Mouse (Mus musculus) testis, postnatal 14 days (tissue): Measurements from ENCODE around the gene Msh2.
"Not testable (repeated sequence)": the region's sequence is repeated elsewhere in the genome, so short reads cannot be mapped to it uniquely, and the experiment has no call there.

Experiments
- DNase-seq: peaks from one replicate; pipeline ENCODE4 v3.0.0; 2021; ENCODE audit warnings: low spot score

Gene Msh2

DNA sequence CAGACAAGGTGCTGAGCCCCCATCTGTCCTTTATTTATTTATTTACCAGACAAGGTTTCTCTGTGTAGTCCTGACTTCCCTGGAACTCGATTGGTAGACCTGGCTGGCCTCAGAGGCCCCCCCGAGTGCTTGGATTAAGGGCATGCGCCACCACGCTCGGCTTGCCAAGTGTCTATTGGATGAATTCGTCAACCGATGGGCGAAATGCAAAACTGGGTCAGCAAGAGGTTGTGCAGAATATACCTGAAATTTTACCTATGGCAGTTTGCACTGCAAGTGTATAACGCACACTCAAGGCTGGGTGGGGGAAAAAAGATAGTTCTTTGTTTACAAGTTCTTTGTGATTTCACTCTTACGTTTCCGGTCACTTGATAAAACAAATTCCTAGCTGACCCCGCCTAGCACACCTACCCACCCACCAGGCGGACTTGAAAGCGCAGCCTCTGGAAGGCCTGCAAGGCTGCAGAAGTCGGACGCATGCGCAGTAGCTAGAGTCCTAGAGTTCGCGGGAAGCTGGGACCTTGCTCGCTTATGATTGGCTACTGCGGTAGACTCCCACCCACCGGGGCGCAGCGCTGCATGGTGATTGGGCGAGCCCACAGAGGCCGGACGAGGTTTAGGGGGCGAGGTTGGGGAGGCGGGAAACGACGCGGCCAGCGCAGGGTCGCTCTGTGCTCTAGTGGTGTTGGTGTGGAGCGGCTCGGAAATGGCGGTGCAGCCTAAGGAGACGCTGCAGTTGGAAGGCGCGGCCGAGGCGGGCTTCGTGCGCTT, at the start of gene Msh2:
Msh2 (plus strand) TSS at position 441 of the 771 bp plus-strand sequence.
- peak; percentile 99 for DNase-seq

DNA sequence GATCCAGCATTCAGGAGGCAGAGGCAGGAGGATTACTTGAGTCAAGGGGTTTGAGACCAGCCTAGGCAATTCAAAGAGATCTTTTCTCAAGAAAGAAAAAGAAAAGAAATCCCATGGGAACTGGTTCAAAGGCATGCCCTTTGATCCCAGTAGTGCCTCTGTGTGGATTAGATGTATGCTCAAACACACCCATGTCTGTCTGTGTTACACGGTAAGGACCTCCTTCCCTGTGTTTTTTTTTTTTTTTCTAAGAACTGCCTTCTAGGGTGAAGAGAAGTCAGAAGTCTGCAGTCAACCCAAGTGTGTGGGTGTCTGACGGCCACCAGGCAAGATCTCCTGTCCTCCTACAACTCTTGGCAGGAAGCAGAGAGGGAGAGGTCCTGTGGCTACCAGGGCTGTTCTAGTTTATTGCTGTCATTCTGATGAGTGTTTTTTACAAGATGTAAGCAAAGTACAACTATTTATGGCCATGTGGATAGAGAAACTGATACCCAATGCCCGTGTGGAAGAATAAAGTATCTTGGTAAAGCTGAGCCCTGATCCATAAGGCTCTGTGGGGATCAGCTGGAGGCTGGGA, 46.5 kb upstream of the Msh2 start:
- DNase-seq = no peak

DNA sequence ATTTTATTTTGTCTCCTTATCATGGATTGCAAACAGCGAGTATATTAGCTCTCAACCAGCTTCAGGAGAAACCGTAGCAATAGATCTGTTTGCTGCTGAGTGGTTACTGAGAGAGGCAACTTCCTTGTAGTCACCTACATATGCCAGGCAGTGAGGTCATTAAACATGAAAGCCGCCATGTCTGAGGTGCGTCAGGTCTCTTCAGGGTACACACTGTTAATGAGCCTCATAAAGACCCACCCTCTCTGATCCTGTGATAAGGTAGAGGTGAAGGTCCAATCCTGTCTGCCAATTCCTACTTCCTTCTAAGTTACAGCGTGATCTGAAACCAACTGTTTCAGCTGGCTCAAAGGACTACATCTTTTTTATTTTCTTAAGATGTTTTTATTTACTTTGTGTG, 44.0 kb upstream of the Msh2 start:
- no peak for DNase-seq

DNA sequence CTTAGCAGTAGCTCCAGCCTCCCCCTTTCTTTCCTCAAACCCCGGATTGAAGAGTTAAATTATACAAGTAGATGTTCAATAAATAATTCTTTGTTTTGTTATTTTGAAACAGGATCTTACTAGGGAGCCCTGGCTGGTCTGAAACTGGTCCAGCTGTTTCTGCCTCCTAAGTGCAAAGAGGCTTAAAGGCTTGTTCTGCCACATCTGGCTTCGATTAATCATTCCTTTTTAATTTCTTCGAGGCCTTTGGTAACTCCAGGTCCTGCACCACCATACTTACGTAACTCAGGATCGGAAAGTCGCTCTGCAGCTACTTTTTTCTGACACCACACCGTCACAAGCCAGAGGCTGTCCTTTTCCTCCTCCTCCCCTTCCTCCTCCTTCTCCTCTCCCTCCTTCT, 43.4 kb upstream of the Msh2 start:
- DNase-seq = no peak

DNA sequence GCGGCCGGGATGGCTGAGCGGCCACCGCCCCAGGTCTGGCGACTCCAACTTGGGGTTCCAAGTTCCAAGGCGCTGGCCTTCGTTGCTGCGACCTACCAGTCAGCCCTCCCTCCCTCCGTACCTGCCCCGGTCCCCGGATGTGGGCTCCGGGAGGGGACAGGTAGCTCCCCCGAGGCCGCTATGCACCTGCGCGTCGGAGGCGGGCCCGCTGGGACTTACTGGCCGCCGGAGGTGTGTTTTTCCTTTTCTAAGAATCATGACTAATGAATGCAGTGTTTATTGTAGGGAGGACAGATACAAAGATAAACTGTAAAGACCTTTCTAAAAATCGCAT, 35.1 kb upstream of the Msh2 start:
- peak; percentile 54 for DNase-seq

DNA sequence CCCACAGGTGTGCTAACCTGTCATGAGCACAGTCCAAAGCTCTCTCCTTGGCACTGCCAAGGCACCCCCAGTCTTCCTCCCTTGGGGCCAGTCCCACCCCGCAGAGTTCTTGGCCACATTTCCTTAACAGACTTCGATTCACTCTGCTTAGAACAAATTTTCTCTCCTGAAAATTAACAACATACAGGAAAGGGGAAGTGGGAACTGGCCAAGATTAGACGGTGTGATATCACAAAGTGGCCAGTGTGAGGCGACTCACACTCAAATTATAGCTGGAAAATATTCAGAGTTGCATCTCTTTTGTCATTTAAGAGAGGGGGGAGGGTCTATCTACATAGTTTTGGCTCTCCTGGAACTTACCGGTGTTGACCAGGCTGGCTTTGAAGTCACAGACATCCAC, 32.9 kb upstream of the Msh2 start:
- no peak for DNase-seq

DNA sequence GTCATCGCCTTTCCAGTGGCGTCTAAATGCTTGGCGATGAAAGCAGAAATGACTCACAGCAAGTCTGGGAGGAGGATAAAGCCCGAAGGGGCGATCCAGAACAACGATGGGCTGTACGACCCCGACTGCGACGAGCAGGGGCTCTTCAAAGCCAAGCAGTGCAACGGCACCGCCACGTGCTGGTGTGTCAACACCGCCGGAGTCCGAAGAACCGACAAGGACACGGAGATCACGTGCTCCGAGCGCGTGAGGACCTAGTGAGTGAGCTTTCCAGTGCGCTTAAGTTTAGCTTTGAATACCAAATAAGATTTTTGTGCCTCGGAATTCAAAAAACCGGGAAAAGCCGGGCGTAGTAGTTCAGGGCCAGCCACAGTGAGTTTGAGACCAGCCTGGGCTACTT, 31.9 kb upstream of the Msh2 start:
- DNase-seq = no peak

DNA sequence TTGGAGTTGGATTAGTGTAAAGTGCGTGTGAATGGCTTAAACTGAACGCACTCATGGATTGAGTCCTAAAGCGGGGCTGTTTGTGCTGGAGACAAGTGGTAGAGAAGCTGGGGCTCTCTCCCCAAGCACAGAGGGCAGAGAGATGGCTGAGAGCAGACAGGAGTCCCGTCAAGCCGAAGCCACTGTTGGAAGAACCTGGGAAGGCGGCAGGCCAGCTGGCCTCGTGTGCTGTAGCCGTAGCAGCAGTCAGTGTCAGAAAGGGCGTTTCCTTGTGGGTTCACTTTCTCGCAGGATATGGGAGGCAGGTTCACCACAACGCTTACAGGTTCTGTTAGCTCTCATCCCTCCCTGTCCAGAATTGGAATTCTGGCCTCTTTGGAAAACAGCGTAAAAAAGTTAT, 31.1 kb upstream of the Msh2 start:
- DNase-seq = no peak

DNA sequence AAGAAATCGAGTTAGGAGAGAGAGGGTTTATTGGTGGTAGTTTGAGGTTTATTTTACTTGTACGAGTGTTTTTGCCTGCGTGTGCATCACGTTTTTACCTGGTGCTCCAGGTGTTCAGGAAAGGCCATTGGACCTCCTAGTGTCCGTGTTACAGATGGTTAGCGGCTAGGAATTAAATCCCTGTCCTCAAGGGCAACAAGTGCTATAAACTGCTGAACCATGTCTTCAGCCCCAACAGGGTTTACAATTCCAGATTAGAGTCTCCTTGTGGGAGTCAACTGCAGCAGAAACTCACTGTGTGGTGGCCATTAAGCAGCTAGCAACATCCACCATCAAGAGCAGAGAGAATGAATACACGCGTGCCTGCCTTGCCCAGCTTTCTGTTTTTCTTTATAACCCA, 29.4 kb upstream of the Msh2 start:
- DNase-seq = no peak

DNA sequence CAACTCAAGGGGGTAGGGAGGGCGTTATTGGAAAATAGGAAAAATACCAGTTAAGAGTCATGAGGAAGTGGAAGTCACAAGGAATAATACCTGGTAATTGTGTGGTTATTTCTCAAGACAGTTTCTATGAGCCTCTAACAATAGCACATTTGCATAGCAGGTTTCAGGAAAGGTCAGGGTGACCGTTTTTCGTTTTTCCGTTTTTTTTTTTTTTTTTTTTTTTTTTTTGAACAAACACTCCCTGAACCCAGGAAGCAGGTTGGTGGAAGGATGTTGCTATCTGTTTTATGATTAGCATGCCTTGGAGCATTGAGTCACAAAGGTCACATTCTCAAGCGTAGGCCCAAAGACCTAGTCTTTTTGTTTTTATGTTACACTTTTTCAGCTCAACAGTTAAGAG, 16.5 kb upstream of the Msh2 start:
- not testable (repeated sequence) for DNase-seq

DNA sequence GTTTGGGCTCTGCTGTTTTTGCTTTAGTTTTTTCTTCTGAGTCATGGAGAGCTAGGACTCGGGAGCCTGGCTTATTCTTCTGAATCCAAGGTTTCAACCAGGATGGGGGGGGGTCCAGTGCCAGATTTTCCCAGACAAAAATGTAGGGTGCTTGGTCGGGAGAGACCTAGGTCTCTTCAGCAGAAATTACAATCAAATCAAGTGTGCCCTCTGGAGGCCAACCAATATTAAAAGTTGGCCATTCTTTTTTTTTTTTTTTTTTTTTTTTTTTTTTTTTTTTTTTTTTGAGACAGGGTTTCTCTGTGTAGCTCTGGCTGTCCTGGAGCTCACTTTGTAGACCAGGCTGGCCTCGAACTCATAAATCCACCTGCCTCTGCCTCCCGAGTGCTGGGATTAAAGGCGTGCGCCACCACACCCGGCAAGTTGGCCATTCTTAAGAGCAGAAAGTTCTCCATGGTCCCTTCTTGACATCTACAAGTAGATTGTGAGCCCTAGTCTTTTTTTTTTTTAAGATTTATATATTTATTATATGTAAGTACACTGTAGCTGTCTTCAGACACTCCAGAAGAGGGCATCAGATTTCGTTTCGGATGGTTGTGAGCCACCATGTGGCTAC, 10.1 kb upstream of the Msh2 start:
- DNase-seq = not testable (repeated sequence)

DNA sequence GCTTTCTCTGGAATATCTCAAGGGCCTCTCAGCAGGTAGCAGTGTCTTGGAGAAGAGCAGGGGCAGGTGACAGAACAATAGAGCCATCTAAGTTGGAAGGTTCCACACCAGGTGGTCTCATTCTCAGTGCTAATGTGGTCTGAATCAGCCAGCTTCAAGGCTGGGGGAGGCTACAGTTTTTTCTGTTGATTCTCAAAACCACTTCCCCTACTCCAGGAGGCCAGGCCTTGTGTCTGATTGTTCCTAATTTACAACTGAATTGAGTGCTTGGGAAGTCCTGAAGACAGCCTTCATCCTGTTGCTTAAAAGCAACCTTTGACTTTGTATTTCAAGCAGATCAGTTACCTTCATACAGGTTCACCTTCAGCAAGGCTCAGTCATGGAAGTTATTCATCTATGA, 7.9 kb upstream of the Msh2 start:
- DNase-seq = no peak

DNA sequence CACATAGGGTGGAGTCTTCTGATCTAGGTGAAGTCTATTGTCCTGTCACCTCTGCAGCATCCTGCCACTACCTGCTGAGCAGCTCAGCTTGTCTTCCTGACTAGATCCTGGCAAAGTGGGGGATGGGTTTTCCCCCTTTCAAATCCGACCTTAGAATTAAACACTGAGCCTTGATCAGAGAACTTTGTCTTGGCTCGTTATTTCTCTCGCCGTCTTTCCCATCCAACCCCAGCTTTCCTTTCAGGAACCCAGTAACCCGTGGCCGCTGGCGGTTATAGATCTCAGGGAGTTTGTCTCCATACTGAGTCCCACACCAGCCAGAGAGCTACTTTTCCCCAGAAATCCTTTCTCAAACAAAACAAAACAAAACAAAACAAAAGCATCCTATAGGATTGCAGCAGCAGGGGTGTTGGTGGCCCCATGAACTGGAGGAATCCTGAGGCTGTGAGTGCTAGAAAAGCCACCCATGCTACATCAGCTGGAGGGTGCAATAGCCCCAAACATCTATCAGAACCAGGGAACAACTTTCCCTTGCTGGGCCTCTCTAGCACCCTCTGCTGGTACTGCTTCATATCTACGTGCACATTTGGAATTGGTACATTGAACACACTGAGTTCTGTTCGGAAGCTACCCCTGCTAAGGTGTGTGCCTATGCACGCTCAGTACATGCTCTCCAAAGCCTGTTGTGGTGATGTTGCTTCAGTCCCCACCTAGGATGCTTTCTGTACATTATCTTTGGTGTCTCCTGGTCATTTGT, 6.9 kb upstream of the Msh2 start:
- DNase-seq = peak; percentile 24

DNA sequence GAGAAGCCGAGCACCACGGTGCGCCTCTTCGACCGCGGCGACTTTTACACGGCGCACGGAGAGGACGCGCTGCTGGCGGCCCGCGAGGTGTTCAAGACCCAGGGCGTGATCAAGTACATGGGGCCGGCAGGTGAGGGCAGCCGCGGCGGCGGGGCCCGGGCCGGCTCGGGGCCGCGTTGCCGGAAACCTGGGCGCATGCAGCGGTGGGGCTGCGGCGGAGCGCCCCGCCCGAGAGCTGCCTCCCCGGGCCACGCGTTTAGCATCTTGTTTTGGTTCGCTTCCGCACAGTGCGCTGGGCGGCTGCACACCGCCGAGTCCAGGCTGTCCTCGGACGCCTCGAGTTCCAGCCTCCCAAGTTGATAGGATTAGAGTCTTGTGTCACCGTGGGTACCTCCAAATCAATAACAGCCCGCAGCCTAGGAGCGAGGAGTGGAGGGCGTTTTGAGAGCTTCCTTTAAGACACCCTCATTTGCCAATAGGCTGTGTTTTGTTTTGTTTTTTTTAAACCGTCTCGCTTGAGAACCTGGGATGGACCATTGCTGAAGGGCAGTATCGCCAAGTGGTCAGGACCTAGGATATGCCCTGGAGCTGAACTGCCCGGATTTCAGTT, 652 bp downstream of the Msh2 start:
- DNase-seq = no peak

DNA sequence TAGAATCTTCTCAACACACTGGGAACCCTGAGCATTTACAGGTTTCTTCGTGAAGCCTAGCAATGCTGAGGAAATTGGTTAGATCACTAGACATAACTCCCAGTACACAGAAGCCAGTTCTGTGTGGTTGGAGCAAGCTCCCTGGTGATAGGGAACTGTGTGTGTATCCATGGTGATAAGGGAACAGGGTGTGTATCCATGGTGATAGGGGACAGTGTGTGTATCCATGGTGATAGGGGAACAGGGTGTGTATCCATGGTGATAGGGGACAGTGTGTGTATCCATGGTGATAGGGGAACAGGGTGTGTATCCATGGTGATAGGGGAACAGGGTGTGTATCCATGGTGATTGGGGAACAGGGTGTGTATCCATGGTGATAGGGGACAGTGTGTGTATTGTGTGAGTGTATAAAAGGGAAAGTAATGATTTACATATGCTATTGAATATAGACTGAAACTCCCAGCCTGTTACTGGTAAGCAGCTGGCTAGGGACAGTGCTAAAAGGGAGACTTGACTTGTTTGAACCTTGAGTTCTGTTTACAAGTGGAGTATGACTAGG, 4.9 kb downstream of the Msh2 start:
- not testable (repeated sequence) for DNase-seq

DNA sequence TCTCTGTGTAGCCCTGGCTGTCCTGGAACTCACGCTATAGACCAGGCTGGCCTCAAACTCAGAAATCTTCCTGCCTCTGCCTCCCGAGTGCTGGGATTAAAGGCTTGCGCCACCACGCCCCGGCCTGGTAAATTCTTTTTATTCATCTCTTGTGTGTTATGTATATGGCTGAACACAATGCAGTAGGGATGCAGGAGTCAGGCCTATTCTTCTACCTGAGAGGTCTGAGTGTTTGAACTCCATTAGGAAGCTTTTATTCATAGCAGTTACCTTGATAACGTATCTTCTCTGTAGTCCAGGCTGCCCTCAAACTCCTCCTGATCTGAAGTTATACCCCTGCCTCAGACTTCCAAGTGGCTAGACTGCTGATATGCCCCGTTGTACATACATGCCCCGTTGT, 5.5 kb downstream of the Msh2 start:
- DNase-seq = no peak

DNA sequence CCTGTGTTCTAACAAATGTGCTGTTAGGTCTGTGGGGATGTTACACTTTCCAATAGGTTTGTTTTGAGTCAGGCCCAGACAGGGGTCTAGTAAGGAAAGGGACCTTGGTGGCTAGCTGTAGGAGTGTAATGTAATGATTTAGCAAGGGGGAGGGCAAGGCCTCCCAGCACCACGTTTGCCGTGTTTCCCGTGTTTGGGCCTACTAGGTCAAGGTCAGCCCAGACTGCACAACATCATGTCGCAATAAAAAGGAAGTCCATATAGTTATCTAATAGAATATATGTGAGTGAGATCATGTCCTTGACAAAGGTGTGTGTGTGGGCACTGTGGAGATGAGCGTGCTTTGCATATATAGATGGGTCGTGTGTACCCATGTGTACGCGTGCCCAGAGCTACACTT, 17.1 kb downstream of the Msh2 start:
- DNase-seq = no peak

DNA sequence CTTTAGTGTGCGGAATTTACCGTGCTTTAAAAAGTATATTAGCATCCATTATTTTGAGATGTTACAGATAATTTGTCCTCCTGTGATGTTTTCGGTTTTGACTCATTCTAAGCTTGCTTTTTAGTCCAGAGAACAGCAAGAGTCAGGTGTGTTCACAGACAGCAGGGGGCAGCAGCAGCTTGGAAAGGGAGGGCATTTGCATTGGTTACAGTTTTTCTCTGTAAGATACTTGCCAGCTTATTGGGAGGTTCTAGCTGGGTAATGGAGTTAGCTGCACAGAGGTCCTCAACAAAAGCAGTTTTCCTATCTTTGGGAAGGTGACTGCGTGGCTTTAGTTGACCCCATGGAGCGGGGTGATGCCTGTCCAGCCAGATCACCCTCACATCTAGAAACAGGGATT, 19.8 kb downstream of the Msh2 start:
- no peak for DNase-seq

DNA sequence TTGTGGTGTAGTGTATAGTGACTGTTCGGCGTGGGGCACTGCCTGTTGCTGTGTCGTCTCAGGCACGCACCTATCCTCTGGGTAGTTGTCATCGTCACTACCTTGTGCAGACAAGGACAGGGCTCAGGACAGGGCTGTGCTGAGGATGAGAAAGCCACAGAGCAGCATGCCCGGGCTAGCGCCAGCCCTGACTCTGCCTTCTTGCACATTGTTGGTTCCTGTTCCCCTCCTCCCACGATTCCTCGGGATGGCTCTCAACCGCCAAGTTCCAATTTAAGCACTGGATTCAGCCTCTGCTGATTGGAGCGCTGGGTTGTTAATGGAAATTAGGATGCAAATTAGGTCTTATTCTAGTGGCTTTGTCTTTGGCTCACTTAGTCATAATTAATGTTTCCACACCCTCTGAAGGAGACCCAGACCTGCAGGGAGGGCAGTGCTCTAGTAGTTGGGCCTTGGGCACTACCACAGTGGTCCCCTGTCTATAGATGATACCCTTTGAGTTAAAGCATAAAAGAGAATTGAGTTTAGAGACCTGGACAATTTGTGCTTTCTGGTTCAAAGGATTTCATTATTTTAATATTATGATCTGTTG, 23.8 kb downstream of the Msh2 start:
- no peak for DNase-seq

DNA sequence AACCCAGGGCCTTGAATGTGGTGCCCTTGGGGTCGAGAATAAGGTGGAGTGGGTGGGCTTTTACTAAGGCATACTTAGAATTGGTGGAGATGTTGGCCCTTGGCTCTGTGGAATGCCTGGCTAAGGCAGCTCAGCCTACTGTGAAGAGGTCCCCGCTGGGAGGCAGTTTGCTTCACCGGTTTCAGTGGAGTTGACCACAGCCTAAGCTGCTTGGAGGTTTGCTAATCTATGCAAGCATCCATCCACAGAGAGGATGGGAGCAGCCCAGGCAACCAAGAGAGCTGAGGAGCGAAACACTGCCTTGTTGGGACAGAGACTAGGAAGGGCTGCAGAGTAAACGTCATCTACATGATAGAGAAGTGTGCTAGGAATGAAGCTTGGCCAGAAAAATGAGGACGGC, 24.7 kb downstream of the Msh2 start:
- no peak for DNase-seq

DNA sequence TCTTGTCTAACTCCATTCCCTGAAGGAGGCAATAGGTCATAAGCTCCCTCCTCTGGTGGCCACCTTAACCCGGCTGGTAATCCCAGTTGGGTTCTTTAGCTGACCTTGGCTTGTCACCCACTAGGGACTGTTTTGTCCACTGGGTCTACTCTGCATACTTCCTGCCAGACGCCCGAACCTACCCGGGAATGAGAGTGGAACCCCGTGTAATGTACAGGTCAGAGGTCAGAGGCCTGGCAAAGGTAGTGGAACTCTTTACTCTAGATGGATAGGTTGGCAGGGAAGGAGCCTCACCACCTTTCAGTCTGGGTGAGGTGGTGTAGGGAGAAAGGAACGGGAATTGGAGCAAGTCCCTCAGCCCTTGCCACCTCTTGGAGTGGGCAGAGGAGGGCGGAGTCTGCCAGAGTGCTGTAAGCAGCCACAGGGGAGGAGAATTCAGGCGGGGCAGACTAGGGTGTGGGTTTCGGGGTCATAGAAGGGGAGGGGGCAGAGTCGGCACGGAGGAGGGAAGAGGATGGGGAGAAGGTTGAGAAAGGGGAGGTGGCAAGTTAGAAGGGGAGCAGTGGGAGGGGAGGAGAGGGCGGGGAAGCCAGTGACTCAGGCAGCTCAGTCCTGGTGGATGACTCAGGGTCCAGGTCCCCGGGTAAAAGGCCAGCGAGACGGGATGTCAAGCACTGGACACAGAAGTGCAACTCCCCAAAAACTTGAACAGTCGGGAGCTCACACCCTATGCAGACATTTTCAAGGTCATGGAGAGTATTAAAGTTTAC, 27.1 kb downstream of the Msh2 start:
- no peak for DNase-seq
